Mouse (Mus musculus): ENCODE measurements at regions not wholly inside any gene's neighbourhood (a gene's known extent, or its start where the extent isn't known, plus 50 kb on each side); places are given as distances from the start of the nearest gene placed in this dataset.
"Not testable (repeated sequence)": the region's sequence is repeated elsewhere in the genome, so short reads cannot be mapped to it uniquely, and the experiment has no call there.

DNA sequence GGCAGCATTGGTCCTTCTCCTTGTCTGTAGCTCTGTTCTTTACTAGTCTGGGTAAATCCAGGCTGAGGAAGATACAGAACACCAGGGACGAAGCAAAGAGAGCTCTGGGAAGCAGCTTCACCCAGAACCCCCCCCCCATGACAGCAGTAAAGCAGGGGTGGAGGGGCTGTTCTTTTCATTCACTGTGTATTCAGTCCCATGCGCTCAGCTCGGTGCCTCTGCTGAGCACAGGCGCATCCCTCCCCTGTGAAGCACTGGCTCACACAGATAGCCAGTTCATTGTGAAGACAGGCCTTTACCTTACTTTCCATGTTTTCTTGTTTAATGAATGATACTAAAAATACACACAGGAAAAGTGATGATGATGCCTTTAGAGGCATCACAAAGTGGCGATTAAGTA lies 338.8 kb upstream of the Igfbp7 start:
- no peak overlapping the region for H3K9ac ChIP-seq (ENCODE audit: low read depth, low read length)
- H3K27me3 ChIP-seq (replicated peaks; ENCODE audit: control insufficient read depth, insufficient read depth, low read length), result no peaks in the 10 kb centered on the region
- H3K27ac ChIP-seq (replicated peaks; ENCODE audit: low read depth, low read length), result no peak overlapping the region
- no peaks in the 10 kb centered on the region for H3K36me3 ChIP-seq (ENCODE audit: control insufficient read depth, insufficient read depth, low read length)
- no peaks in the 10 kb centered on the region for H3K4me1 ChIP-seq (ENCODE audit: control insufficient read depth, insufficient read depth, low read length)
- no peak overlapping the region for H3K4me3 ChIP-seq (ENCODE audit: low read depth, low read length)
- ATAC-seq (ENCODE audit: low read depth), result no peak
- H3K4me2 ChIP-seq (ENCODE audit: low read depth, low read length), result no peak overlapping the region
- DNase-seq (ENCODE audit: low spot score), result no peak
- 76% methylated on average over 5 of the region's 5 CpGs for WGBS
- H3K9me3 ChIP-seq (ENCODE audit: control insufficient read depth, low read length), result no peaks in the 10 kb centered on the region

DNA sequence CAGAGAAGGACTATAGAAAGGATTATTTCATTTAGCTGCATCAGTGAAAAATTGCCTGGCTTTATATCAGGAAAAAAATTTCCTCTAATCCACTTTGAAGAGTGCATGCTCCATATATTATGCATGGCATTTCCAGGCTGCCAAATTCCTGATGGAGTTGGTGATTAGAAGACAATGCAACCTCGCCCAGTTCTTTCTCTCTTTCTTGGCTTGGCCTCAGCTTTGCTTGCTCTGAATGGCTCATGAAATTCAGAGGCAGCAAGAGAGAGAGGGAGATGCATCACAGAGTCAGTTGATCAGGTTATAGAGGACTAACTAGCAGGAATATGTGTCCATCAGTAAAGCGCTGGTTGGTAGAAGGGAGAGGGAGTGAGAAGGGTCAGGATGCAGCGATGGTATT lies 335.6 kb upstream of the Igfbp7 start:
- Histone ChIP-seq H3K4me3 (ENCODE audit: low read depth, low read length) (no peak overlapping the region), H3K4me1 (ENCODE audit: control insufficient read depth, insufficient read depth, low read length) (no peaks in the 10 kb centered on the region), H3K36me3 (ENCODE audit: control insufficient read depth, insufficient read depth, low read length) (no peaks in the 10 kb centered on the region), H3K27me3 (replicated peaks; ENCODE audit: control insufficient read depth, insufficient read depth, low read length) (no peaks in the 10 kb centered on the region), H3K4me2 (ENCODE audit: low read depth, low read length) (no peak overlapping the region), H3K27ac (replicated peaks; ENCODE audit: low read depth, low read length) (no peak overlapping the region), H3K9me3 (ENCODE audit: control insufficient read depth, low read length) (no peaks in the 10 kb centered on the region), H3K9ac (ENCODE audit: low read depth, low read length) (no peak overlapping the region)
- WGBS, result 80% methylated on average over 3 of the region's 3 CpGs
- DNase-seq (ENCODE audit: low spot score), result no peak
- ATAC-seq (ENCODE audit: low read depth), result no peak

DNA sequence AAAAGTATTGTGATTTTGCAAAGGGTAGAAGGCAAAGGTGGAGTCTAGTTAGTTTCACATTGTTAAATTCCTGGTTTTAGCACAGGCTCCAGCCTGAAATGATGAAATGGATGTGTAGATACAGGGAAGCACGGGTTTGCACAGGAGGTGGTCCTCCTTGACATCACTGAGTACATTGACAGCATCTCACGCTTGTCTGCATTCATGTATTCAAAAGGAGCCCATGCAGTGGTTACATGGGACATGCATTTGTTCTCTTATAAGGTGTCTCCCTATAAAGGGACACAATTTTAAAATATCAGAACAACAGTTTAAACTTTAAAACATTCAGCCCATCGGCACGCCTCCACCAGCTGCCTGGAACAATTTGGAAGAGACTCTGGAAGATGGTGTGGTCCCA lies 322.4 kb upstream of the Igfbp7 start:
- not testable (repeated sequence) for H3K9me3 ChIP-seq (ENCODE audit: control insufficient read depth, low read length); H3K9ac ChIP-seq (ENCODE audit: low read depth, low read length); DNase-seq (ENCODE audit: low spot score); H3K4me2 ChIP-seq (ENCODE audit: low read depth, low read length); H3K36me3 ChIP-seq (ENCODE audit: control insufficient read depth, insufficient read depth, low read length); ATAC-seq (ENCODE audit: low read depth); H3K4me1 ChIP-seq (ENCODE audit: control insufficient read depth, insufficient read depth, low read length); H3K27me3 ChIP-seq (replicated peaks; ENCODE audit: control insufficient read depth, insufficient read depth, low read length); H3K4me3 ChIP-seq (ENCODE audit: low read depth, low read length); H3K27ac ChIP-seq (replicated peaks; ENCODE audit: low read depth, low read length)
- WGBS, result 77% methylated on average over 4 of the region's 4 CpGs

DNA sequence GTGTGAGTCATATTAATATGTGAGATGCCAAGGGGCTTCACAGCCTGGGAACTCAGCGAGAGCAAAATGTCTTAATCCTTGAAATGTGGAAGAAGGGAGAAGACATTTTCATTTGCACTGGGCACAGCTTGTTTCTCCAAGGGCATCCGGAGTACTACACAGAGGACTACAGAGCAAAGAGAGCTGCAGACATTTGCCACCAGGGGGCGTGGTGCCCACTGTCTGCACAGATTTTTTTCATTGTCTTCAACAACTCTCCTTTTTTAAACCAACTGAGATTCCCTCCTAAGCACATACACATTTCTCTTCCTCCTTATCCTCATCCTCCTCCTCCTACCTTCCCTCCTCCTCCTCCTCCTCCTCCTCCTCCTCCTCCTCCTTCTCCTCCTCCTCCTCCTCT lies 273.8 kb upstream of the Igfbp7 start:
- no peak overlapping the region for H3K9ac ChIP-seq (ENCODE audit: low read depth, low read length)
- ATAC-seq (ENCODE audit: low read depth) (no peak), DNase-seq (ENCODE audit: low spot score) (no peak)
- H3K9me3 ChIP-seq (ENCODE audit: control insufficient read depth, low read length), result no peaks in the 10 kb centered on the region
- H3K4me1 ChIP-seq (ENCODE audit: control insufficient read depth, insufficient read depth, low read length), result no peaks in the 10 kb centered on the region
- no peak overlapping the region for H3K27ac ChIP-seq (replicated peaks; ENCODE audit: low read depth, low read length)
- H3K4me3 ChIP-seq (ENCODE audit: low read depth, low read length), result no peak overlapping the region
- H3K4me2 ChIP-seq (ENCODE audit: low read depth, low read length), result no peak overlapping the region
- WGBS, result 69% methylated on average over 3 of the region's 3 CpGs
- H3K27me3 ChIP-seq (replicated peaks; ENCODE audit: control insufficient read depth, insufficient read depth, low read length), result no peaks in the 10 kb centered on the region
- no peaks in the 10 kb centered on the region for H3K36me3 ChIP-seq (ENCODE audit: control insufficient read depth, insufficient read depth, low read length)

DNA sequence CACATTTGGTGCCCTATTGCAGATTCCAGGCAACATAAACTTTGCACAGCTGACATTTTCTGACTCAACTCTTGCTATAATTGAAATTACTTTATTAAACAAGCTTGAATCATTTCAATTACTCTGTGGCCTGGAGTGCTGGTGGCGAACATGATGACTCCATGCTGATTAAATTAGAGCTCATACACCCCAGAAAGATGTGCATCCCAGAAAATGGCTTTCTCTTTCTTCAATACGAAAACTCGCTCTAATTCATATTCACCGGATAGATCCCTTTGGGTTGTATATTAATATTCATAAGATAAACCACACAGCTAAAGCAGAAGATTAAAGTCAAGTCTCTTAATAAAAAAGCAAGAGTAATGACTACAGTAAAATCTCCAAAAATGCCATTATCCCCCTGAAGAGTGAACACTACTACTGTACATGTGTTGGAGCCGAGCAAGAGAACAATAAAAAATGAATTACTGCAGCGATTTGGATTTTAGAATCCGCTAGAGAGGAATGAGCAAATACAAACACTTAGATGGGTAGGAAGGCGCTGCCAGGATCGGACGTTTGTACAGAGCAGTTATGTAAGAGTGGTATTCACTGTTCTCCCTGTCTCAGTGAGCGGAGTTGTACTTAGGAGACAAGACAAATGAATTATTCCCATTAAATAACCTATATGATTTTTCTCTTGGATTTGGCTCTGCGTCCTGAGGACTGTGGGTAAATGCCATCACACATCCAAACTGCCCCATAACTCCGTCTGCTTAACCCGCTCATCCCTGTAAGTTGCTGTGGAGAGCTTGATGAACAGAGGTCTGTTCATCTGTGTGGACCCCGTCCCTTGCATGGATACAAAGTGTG lies 264.5 kb upstream of the Igfbp7 start:
- H3K27me3 ChIP-seq (replicated peaks; ENCODE audit: control insufficient read depth, insufficient read depth, low read length), result no peaks in the 10 kb centered on the region
- H3K9me3 ChIP-seq (ENCODE audit: control insufficient read depth, low read length), result no peaks in the 10 kb centered on the region
- H3K9ac ChIP-seq (ENCODE audit: low read depth, low read length), result no peak overlapping the region
- no peak overlapping the region for H3K27ac ChIP-seq (replicated peaks; ENCODE audit: low read depth, low read length)
- H3K4me1 ChIP-seq (ENCODE audit: control insufficient read depth, insufficient read depth, low read length), result no peaks in the 10 kb centered on the region
- no peak for ATAC-seq (ENCODE audit: low read depth)
- WGBS, result 85% methylated on average over 15 of the region's 15 CpGs
- H3K4me3 ChIP-seq (ENCODE audit: low read depth, low read length), result no peak overlapping the region
- no peaks in the 10 kb centered on the region for H3K36me3 ChIP-seq (ENCODE audit: control insufficient read depth, insufficient read depth, low read length)
- no peak overlapping the region for H3K4me2 ChIP-seq (ENCODE audit: low read depth, low read length)
- no peak for DNase-seq (ENCODE audit: low spot score)

DNA sequence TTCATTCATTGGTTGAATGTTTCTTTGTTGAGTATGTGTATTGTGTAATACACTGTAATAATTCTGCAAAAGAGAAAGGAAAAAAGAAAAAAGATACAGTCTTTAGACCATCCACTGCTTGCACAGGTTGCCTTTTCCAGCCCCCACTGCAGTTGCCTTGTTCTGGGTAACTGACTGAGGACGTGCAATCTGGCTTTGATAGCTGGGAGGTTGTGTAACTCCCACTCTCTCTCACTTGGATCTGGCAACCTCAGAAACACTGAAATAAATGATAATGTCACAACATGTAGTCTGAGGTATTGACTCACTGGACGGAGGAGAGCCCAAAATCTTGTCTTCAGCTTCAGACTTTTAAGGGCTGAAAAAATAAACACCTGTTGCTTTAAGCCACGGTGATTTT lies 255.3 kb upstream of the Igfbp7 start:
- Histone ChIP-seq H3K9ac (ENCODE audit: low read depth, low read length) (no peak overlapping the region), H3K36me3 (ENCODE audit: control insufficient read depth, insufficient read depth, low read length) (no peaks in the 10 kb centered on the region), H3K9me3 (ENCODE audit: control insufficient read depth, low read length) (no peaks in the 10 kb centered on the region), H3K4me3 (ENCODE audit: low read depth, low read length) (no peak overlapping the region), H3K4me2 (ENCODE audit: low read depth, low read length) (no peak overlapping the region), H3K27me3 (replicated peaks; ENCODE audit: control insufficient read depth, insufficient read depth, low read length) (no peaks in the 10 kb centered on the region), H3K4me1 (ENCODE audit: control insufficient read depth, insufficient read depth, low read length) (no peaks in the 10 kb centered on the region), H3K27ac (replicated peaks; ENCODE audit: low read depth, low read length) (no peak overlapping the region)
- DNase-seq (ENCODE audit: low spot score) (no peak), ATAC-seq (ENCODE audit: low read depth) (no peak)
- 73% methylated on average over 3 of the region's 3 CpGs for WGBS

DNA sequence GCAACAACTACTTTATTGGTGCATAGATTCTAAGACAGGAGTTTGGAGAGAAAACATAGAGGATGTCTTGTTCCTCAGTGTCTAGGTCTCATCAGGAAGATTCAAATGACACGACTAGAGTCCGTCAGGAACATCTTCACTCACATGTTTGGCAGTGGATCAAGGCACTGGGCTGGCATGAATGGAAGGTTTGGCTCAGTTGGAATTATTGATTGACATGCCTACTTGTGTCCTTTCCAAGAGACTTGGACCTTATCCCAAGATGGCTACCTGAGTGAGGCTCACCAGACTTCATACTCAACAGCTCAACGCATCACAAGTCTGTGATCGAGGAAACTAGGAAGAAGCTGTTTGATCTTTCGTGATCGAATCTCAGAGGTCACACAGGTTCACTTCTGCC lies 251.2 kb upstream of the Igfbp7 start:
- no peak overlapping the region for H3K4me3 ChIP-seq (ENCODE audit: low read depth, low read length)
- ATAC-seq (ENCODE audit: low read depth) (no peak), DNase-seq (ENCODE audit: low spot score) (no peak)
- H3K9ac ChIP-seq (ENCODE audit: low read depth, low read length), result no peak overlapping the region
- H3K27ac ChIP-seq (replicated peaks; ENCODE audit: low read depth, low read length), result no peak overlapping the region
- no peak overlapping the region for H3K4me2 ChIP-seq (ENCODE audit: low read depth, low read length)
- 89% methylated on average over 6 of the region's 6 CpGs for WGBS
- H3K27me3 ChIP-seq (replicated peaks; ENCODE audit: control insufficient read depth, insufficient read depth, low read length), result no peaks in the 10 kb centered on the region
- H3K36me3 ChIP-seq (ENCODE audit: control insufficient read depth, insufficient read depth, low read length), result no peaks in the 10 kb centered on the region
- no peaks in the 10 kb centered on the region for H3K4me1 ChIP-seq (ENCODE audit: control insufficient read depth, insufficient read depth, low read length)
- H3K9me3 ChIP-seq (ENCODE audit: control insufficient read depth, low read length), result no peaks in the 10 kb centered on the region

DNA sequence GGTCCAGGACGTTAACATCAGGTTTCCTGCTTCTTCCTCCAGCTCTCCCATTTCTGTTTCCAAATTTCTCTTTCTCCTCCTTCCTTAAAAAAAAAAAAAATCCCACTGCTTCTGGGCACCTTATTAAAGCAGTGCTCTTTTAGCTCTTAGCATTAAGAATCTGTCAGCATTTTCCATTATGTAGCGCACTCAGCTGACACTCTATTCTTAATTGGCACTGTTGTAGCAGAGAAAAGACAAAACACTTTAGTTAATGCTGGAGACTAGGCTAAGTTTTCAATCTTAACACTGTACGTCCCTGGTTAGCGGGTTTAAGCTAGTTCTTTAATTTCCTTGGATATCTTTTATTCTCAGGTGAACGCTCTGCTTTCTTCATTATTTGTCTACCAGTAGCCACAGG lies 236.8 kb upstream of the Igfbp7 start:
- 84% methylated on average over 5 of the region's 5 CpGs for WGBS
- DNase-seq (ENCODE audit: low spot score), result no peak
- no peak overlapping the region for H3K4me3 ChIP-seq (ENCODE audit: low read depth, low read length)

DNA sequence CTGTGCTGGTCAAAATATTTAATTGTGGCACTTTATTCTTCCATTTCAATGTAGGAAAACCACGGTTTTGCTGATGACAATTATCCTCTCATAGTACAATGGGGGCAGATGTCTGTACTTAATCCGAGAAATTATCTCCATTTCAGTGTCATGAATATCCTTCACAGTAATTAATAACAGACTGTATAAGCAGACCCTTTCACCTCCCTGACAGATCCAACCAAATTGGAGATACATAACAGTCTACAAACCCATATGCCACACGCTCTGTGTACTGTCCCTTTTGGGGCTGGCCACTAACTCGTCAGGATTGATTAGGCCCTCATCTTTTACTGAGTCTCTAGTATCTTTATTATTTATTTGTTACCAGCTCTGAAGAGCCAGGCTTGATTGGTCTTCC lies 212.6 kb upstream of the Igfbp7 start:
- H3K9ac ChIP-seq (ENCODE audit: low read depth, low read length), result no peak overlapping the region
- H3K36me3 ChIP-seq (ENCODE audit: control insufficient read depth, insufficient read depth, low read length), result no peaks in the 10 kb centered on the region
- no peaks in the 10 kb centered on the region for H3K9me3 ChIP-seq (ENCODE audit: control insufficient read depth, low read length)
- ATAC-seq (ENCODE audit: low read depth) (no peak), DNase-seq (ENCODE audit: low spot score) (no peak)
- 43% methylated on average over 4 of the region's 4 CpGs for WGBS
- H3K4me2 ChIP-seq (ENCODE audit: low read depth, low read length), result no peak overlapping the region
- no peak overlapping the region for H3K27ac ChIP-seq (replicated peaks; ENCODE audit: low read depth, low read length)
- H3K27me3 ChIP-seq (replicated peaks; ENCODE audit: control insufficient read depth, insufficient read depth, low read length), result no peaks in the 10 kb centered on the region
- no peak overlapping the region for H3K4me3 ChIP-seq (ENCODE audit: low read depth, low read length)
- no peaks in the 10 kb centered on the region for H3K4me1 ChIP-seq (ENCODE audit: control insufficient read depth, insufficient read depth, low read length)

More for the DNA sequence above, 236.8 kb upstream of the Igfbp7 start:
- Histone ChIP-seq H3K27me3 (replicated peaks; ENCODE audit: control insufficient read depth, insufficient read depth, low read length) (no peaks in the 10 kb centered on the region), H3K4me1 (ENCODE audit: control insufficient read depth, insufficient read depth, low read length) (no peaks in the 10 kb centered on the region), H3K4me2 (ENCODE audit: low read depth, low read length) (no peak overlapping the region), H3K9ac (ENCODE audit: low read depth, low read length) (no peak overlapping the region), H3K36me3 (ENCODE audit: control insufficient read depth, insufficient read depth, low read length) (no peaks in the 10 kb centered on the region), H3K9me3 (ENCODE audit: control insufficient read depth, low read length) (no peaks in the 10 kb centered on the region), H3K27ac (replicated peaks; ENCODE audit: low read depth, low read length) (no peak overlapping the region)
- no peak for ATAC-seq (ENCODE audit: low read depth)
